Mouse (Mus musculus): ENCODE measurements around the gene Acadvl. TPM values are rescaled to one million over a fixed set of nuclear protein-coding genes. Genes with fewer than 3 reads are reported as not detected.

Acadvl gene
- polyA plus RNA-seq, 1 experiment from 2014 or later: 81.1 TPM

DNA sequence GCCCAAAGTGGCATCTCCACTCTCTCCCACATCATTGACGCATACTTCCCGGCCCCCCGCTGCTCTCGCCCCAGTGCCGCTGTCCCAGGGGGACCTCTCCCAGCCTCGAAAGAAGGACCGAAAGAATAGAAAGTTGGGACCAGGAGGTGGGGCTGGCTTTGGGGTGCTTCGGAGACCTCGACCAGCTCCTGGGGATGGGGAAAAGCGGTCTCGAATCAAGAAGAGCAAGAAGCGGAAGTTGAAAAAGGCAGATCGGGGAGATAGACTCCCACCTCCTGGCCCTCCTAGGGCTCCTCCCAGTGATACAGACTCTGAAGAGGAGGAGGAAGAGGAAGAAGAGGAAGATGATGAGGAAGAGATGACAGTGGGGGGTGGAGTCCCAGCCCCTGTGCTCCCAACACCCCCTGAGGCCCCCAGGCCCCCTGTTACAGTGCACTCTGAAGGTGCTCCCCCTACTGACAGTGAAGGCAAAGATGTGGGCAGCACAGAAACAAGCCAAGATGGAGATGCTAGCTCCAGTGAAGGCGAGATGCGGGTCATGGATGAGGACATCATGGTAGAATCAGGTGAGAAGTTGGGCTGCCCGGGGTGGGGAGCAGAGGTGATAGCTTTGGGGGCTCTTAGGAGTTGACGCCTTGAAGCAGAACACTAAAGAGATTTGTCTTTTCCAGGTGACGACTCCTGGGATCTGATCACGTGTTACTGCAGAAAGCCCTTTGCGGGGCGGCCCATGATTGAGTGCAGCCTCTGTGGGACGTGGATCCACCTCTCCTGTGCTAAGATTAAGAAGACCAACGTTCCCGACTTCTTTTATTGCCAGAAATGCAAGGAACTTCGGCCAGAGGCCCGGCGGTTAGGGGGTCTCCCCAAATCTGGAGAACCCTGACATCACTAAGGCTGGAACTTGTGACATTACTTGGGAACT, 16.4 kb downstream of the Acadvl start:
- Histone ChIP-seq H3K27me3 (no peaks in the 10 kb centered on the region), H3K9ac (peak overlapping the region; percentile 6; the same call in 1 of the 2 replicates), H3K4me2 (replicated peaks) (no peak overlapping the region), H3K27ac (no peak overlapping the region), H3K36me3 (peaks cover 35% of the 10 kb centered on the region), H3K9me3 (no peaks in the 10 kb centered on the region), H3K4me3 (peak overlapping the region; percentile 98; the same call in 1 of the 2 replicates), H3K4me1 (peaks cover 59% of the 10 kb centered on the region)
- WGBS: 92% methylated on average over 27 of the region's 27 CpGs
- no peak for ATAC-seq (ENCODE audit: low FRiP score, low read depth)

GRCm38 (mm10) chr11:69997070-69997509, 18.1 kb downstream of the Acadvl start:
- Histone ChIP-seq H3K27ac (peak overlapping the region; percentile 98), H3K4me3 (peak overlapping the region; percentile 98), H3K4me2 (replicated peaks) (peak overlapping the region; percentile 62), H3K27me3 (no peaks in the 10 kb centered on the region), H3K9me3 (no peaks in the 10 kb centered on the region), H3K9ac (peak overlapping the region; percentile 98), H3K36me3 (peaks cover 44% of the 10 kb centered on the region), H3K4me1 (peaks cover 51% of the 10 kb centered on the region)
- 0% methylated on average over 19 of the region's 44 CpGs for WGBS
- ATAC-seq (ENCODE audit: low FRiP score, low read depth): peak; percentile 37

DNA sequence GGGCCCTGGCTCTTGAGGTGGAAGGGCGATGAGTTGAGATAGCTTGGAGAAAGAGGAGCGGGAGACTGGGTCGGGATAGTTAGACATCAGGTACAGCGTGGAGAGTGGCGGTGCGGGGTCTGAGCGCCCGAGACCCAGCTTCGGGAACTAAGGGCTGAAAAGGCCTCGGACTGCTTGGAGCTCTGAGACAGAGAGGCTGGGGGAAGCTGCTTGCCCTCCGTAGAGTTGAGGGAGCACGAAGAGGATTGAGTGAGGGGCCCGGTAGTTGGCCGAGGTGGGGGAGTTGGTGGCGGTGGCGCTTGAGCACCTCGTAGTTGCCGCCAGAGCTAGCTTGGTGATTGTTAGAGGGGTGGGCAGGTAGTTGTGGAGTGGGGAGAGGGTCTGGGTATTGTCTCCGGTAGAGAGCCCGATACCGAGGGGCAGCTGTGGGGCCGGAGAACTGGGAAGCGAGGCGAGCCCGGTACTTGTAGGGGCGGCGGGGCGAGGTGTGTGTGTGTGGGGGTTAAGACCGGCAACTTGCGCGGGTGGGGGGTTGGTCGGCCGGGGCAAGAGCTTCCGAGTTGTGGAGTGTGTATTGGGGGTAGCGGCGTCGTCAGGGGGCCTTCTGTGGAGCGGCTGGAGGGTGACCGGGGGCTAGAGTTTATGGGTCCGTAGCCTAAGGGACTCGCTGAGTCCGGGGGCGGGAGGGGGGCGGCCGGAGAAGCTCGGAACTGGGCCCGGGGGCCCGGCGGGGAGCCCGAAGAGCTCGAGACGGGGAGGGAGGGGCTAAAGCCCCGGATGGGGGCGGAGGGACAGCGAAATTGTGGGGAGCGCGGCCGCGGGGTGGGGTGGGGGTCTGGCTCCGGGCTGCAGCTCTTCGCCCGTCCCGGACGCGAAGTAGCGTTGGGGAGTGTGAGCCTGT, 18.8 kb downstream of the Acadvl start:
- Histone ChIP-seq H3K4me2 (replicated peaks) (peak overlapping the region; percentile 62), H3K27me3 (no peaks in the 10 kb centered on the region), H3K27ac (peak overlapping the region; percentile 98), H3K36me3 (peaks cover 44% of the 10 kb centered on the region), H3K9me3 (no peaks in the 10 kb centered on the region), H3K4me3 (peak overlapping the region; percentile 98), H3K4me1 (peaks cover 44% of the 10 kb centered on the region), H3K9ac (peak overlapping the region; percentile 98)
- under 1% methylated on average over 65 of the region's 66 CpGs for WGBS
- no peak for ATAC-seq (ENCODE audit: low FRiP score, low read depth)

GRCm38 (mm10) chr11:69995391-69995960, 19.7 kb downstream of the Acadvl start, which contains the start of gene Phf23:
Gene Phf23, plus strand, starts transcription at chr11:69995777.
- peak; percentile 85 for ATAC-seq (ENCODE audit: low FRiP score, low read depth)
- WGBS: under 1% methylated on average over 36 of the region's 36 CpGs
- Histone ChIP-seq H3K4me1 (peaks cover 45% of the 10 kb centered on the region), H3K27me3 (no peaks in the 10 kb centered on the region), H3K4me3 (peak within 1 kb of the TSS; percentile 98), H3K36me3 (peaks cover 44% of the 10 kb centered on the region), H3K9me3 (no peaks in the 10 kb centered on the region), H3K4me2 (replicated peaks) (peak within 1 kb of the TSS; percentile 62), H3K9ac (peak within 1 kb of the TSS; percentile 98), H3K27ac (peak within 1 kb of the TSS; percentile 98)

GRCm38 (mm10) chr11:69994401-69995090, 20.7 kb downstream of the Acadvl start:
- Histone ChIP-seq H3K4me3 (peak overlapping the region; percentile 98; the same call in 1 of the 2 replicates), H3K36me3 (peaks cover 46% of the 10 kb centered on the region), H3K27me3 (no peaks in the 10 kb centered on the region), H3K9ac (no peak overlapping the region), H3K27ac (no peak overlapping the region), H3K4me2 (replicated peaks) (peak overlapping the region; percentile 62), H3K9me3 (no peaks in the 10 kb centered on the region), H3K4me1 (peaks cover 46% of the 10 kb centered on the region)
- 86% methylated on average over 11 of the region's 11 CpGs for WGBS
- no peak for ATAC-seq (ENCODE audit: low FRiP score, low read depth)

GRCm38 (mm10) chr11:69992932-69993331, 22.3 kb downstream of the Acadvl start:
- Histone ChIP-seq H3K27me3 (no peaks in the 10 kb centered on the region), H3K9ac (peak overlapping the region; percentile 89; the same call in 1 of the 2 replicates), H3K4me2 (replicated peaks) (peak overlapping the region; percentile 72), H3K36me3 (peaks cover 46% of the 10 kb centered on the region), H3K9me3 (no peaks in the 10 kb centered on the region), H3K27ac (no peak overlapping the region), H3K4me1 (peaks cover 36% of the 10 kb centered on the region), H3K4me3 (peak overlapping the region; percentile 80)
- ATAC-seq (ENCODE audit: low FRiP score, low read depth): no peak
- WGBS: 88% methylated on average over 3 of the region's 3 CpGs

- peak overlapping the region; percentile 72 for H3K4me2 ChIP-seq (replicated peaks)
- H3K4me1 ChIP-seq: peaks cover 31% of the 10 kb centered on the region
- peak overlapping the region; percentile 80 for H3K4me3 ChIP-seq
- peak overlapping the region; percentile 89 for H3K9ac ChIP-seq
- no peak for ATAC-seq (ENCODE audit: low FRiP score, low read depth)
- H3K9me3 ChIP-seq: no peaks in the 10 kb centered on the region
- WGBS: 84% methylated on average over 10 of the region's 10 CpGs
- no peak overlapping the region for H3K27ac ChIP-seq
- H3K27me3 ChIP-seq: no peaks in the 10 kb centered on the region
- H3K36me3 ChIP-seq: peaks cover 47% of the 10 kb centered on the region
Measured at GRCm38 (mm10) chr11:69992396-69992795, 22.8 kb downstream of the Acadvl start.

DNA sequence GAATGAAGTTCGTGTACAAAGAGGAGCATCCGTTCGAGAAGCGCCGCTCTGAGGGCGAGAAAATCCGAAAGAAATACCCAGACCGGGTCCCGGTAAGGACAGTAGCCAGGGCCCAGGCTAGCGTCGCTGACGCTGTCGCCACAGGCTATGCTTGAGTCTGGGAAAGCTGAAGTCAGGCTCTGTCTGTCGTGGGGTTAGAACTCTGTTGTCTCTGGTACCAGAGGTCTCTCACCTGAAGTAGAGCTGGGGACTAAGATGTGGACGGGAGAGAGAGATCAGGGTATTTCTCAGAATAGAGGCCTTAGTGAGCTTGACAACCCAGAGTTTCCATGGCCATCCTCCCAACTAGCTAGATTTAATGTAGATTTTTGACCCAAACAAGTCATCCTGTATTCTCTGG, 23.5 kb downstream of the Acadvl start:
- Histone ChIP-seq H3K27ac (peak overlapping the region; percentile 90), H3K4me3 (peak overlapping the region; percentile 80), H3K36me3 (peaks cover 54% of the 10 kb centered on the region), H3K9me3 (no peaks in the 10 kb centered on the region), H3K4me1 (peaks cover 30% of the 10 kb centered on the region), H3K27me3 (no peaks in the 10 kb centered on the region), H3K4me2 (replicated peaks) (peak overlapping the region; percentile 72), H3K9ac (peak overlapping the region; percentile 89)
- under 1% methylated on average over 15 of the region's 15 CpGs for WGBS
- 0 out of 2 replicates have a peak, but pooled peaks have one; percentile 0 for ATAC-seq (ENCODE audit: low FRiP score, low read depth)

DNA sequence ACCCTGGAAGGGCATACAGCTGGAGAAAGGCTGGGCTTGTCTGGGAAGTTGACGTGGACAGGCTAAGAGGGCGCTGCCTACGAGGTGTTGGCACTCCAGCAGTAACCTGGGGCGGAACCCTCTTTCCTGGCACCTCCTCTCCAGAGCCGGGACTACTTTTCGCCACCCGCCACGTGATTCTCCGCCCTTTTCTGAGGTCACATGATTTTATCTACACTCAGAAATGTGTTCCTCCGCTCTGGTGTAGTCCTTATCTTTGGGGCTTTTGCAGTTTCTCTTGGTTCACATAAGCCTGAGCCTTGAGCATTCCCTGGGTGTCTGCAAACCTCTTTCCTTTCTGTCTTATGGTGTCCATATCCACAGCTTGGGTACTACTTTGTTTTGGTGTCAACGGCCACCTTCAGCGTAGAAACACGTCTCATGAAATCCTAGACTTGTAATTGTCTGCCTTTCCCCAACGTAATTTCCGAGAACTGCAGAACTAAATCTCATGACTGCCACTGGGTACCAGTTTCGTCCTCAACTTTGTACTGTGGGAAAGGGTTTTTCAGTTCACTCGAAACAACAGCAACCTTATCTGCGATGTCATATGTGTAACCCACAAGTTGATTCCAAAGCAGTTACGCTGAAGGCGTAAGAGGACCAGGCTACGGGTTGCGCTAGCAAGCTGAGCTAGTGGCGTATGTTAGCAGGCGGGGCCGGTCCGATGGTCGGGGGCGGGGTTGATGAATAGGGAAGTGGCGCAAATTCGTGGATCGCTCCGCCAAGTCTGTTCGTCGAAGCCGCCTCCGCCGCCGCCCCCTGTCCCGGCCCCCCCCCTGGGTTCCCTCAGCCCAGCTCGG, 24.1 kb downstream of the Acadvl start, which contains the start of gene Gabarap:
TSS of gene Gabarap (plus strand) at position 294 of the 842 bp plus-strand sequence.
- ATAC-seq (ENCODE audit: low FRiP score, low read depth): peak; percentile 70
- WGBS: under 1% methylated on average over 40 of the region's 40 CpGs

DNA sequence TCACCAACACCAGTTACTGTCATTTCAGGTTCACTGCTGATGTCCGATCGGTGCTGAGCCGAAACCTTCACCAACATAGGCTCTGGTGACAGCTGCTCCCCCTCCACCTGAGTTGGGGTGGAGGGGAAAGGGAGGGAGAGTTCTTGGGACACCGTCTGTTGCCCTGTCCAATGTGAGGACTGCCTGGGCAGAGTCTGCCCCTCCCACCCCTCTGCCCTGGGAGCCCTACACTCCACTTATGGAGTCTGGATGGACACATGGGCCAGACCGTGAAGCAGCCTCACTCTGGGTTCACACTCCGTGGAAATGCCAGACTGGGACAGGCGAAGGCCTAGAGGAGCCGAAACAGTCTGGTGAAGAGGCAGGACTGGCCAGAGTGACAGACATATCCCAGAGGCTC, 25.3 kb downstream of the Acadvl start:
- 90% methylated on average over 8 of the region's 8 CpGs for WGBS
- H3K9ac ChIP-seq: peak overlapping the region; percentile 31; the same call in 1 of the 2 replicates
- H3K27me3 ChIP-seq: no peaks in the 10 kb centered on the region
- H3K4me1 ChIP-seq: peaks cover 30% of the 10 kb centered on the region
- H3K27ac ChIP-seq: no peak overlapping the region; the same call in 1 of the 2 replicates
- no peak overlapping the region for H3K4me3 ChIP-seq
- no peak overlapping the region for H3K4me2 ChIP-seq (replicated peaks)
- no peaks in the 10 kb centered on the region for H3K9me3 ChIP-seq
- H3K36me3 ChIP-seq: peaks cover 69% of the 10 kb centered on the region
- ATAC-seq (ENCODE audit: low FRiP score, low read depth): no peak

More for the DNA sequence above, 24.1 kb downstream of the Acadvl start, which contains the start of gene Gabarap:
- Histone ChIP-seq H3K4me2 (replicated peaks) (peak within 1 kb of the TSS; percentile 72), H3K36me3 (peaks cover 60% of the 10 kb centered on the region), H3K9me3 (no peaks in the 10 kb centered on the region), H3K27ac (peak within 1 kb of the TSS; percentile 90), H3K4me3 (peak within 1 kb of the TSS; percentile 80), H3K27me3 (no peaks in the 10 kb centered on the region), H3K4me1 (peaks cover 30% of the 10 kb centered on the region), H3K9ac (peak within 1 kb of the TSS; percentile 89)

Measured in limb, embryonic 13.5 days (tissue).